Mouse (Mus musculus): ENCODE measurements around the gene Exosc8.
"Not testable (repeated sequence)": the region's sequence is repeated elsewhere in the genome, so short reads cannot be mapped to it uniquely, and the experiment has no call there.

The Exosc8 gene

DNA sequence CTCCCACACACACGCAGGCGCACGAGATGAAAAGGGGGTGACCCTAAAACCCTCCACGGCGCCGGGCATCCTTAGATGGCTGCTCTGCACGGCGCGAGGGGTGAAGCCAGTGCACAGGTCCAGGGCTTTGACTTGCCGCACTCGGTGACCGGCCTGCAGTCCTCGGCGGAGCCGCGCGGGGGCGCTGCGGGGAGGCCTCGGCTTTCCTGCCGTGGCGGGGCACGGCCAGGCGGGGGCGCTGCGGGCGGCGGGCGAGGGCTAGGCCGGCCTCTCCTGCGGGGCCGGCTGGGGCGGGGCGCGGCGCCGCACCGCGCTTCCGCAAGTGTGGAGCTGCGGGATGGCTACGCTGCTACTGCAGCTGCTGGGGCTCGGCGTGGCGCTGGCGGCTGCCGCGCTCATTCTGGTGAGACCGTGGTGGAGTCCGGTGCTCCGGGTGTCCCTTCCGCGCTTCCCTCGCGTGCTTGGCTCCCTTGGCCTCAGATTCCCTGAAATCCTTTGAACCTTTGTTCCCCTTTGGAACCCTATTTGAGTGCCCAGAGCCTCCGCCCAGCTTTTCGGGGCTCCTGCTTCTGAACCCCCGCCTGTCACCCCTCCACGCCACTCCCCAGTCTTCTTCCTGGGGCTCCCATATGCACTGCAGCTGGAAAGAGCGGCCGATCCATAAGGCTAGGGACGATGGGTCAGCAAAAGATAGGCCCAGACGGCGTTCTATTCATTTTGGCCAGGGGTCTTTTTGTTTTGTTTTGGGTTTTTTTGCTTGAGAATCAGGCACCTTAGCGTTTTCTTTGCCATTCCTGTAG, at the start of gene Exosc8, which contains the start of gene Alg5:
Gene Exosc8, minus strand, starts transcription at position 147 of the 800 bp plus-strand sequence.
Gene Alg5, plus strand, starts transcription at position 293 of the 800 bp plus-strand sequence.
- DNase-seq (ENCODE audit: extremely low read depth, low read depth) = peak; percentile 42

DNA sequence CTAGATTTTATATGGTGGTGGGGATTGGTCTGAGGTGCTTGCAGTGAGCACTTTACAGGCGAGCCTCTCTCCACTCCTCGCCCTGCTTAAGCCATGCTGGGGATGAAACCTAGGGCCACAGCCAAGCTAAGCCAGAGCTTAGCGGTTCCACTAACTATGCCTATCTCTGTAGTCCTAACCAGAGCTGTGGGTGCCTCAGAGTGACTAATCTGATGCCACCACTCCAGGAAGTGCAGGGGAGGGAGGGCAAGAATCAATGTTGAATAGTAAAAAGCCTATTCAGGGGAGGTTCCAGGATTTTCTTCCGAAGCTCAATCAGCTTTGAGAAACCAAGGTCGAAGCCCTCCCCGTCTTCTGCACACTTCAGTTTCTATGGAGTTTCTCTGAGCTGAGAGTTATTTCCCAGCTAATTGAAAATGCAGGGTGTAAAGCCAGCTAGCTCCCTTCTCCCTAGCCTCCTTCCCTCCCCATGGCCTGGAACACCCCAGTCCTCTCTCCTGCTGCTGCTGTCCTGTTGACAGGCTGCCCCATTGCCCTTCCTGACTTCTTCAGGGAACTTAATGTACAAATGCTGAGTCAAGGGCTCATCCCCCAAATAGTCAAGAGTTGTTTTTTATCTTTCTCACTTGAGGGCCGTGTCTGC, 40.9 kb upstream of the Exosc8 start:
- no peak for DNase-seq (ENCODE audit: extremely low read depth, low read depth)

DNA sequence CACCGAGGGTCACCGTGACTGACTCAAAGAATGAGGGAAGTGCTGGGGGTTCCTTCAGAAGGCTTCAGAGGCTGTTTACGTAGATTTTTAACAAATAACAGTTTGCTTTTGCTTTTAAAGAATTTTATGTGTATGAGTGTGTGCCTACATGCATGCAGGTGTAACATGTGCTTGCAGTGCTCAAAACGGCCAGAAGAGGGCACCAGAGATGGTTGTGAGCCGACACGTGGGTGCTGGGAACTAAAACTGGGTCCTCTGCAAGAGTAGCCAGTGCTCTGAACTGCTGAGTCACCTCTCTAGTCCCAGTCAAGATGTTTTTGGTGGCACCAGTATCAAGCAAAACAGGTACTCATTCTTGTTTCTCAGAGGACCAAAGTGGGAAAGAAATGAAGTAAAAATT, 38.4 kb upstream of the Exosc8 start:
- DNase-seq (ENCODE audit: extremely low read depth, low read depth) = no peak

DNA sequence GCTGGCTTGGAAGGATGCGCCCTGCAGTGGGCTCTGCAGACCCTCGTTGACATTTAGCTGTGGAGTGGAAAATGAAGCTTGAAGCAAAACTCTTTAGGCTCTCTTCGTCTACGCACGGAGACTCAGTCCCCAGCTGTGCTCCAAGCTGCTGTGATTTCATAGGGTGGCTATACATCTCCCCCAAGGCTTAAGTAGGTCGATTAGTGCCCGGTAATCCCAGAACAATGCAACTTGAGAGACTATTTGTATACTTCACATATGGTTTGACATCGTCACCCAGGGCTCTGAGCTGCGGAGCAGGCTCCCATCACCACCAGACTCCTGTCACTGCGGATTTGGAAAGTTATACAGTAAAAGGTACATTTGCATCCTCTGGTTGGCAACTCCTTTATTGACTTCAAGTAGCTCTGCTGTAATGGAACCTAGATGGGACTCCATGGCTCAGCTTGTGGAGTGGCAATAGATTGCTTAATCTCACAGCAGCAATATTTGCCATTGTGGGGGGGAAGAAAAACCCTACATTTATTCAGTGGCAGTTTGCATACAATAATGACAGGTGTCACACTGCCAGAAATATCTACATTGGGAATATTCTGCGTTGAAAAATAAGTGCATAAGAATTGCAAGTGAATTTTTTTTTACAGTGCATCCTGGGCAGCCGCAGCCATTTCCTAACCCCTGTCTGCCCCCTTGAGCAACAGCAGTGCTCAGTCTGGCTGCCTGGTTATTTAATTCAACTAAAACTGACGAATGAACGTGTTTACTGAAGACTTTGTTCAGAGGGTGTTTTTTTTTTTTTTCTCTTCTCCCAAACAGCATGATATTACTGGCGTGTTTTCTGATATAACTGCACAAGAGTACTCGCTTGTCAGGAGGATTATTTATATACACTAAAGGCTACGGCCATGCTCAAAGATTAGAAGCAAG, 34.4 kb upstream of the Exosc8 start:
- no peak for DNase-seq (ENCODE audit: extremely low read depth, low read depth)

DNA sequence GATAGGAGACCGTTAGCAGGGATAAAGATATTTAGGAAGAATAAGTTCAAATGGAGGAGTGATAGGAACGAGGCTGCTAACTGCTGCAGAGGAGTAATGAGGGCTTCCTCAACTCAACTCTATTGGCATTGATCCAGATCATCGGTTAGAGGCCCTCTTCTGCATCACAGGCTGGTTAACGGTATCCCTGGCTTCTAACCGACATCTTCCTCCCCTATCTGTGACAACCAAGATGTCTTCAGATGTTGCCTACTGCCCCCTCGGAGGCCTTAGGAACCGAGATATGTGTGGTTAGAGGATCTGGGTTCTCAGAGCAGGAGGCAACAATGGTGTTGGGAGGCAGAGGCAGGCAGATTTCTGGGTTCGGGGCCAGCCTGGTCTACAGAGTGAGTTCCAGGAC, 33.4 kb upstream of the Exosc8 start:
- peak; percentile 41 for DNase-seq (ENCODE audit: extremely low read depth, low read depth)

GRCm38 (mm10) chr3:54766811-54767210, 31.6 kb upstream of the Exosc8 start:
- DNase-seq (ENCODE audit: extremely low read depth, low read depth) = no peak

GRCm38 (mm10) chr3:54766034-54766433, 30.8 kb upstream of the Exosc8 start:
- DNase-seq (ENCODE audit: extremely low read depth, low read depth) = no peak

DNA sequence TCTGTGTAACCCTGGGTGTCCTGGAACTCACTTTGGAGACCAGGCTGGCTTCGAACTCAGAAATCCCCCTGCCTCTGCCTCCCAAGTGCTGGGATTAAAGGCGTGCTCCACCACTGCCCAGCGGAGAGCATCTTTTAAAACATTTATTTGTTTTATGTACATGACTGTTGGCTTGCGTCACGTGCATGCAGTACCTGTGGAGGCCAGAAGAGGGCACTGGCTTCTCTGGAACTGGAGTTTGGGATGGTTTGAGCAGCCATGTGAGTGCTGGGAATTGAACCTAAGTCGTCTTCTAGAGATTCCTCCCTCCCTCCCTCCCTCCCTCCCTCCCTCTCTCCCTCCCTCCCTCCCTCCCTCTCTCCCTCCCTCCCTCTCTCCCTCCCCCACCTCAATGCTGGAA, 30.3 kb upstream of the Exosc8 start:
- not testable (repeated sequence) for DNase-seq (ENCODE audit: extremely low read depth, low read depth)

DNA sequence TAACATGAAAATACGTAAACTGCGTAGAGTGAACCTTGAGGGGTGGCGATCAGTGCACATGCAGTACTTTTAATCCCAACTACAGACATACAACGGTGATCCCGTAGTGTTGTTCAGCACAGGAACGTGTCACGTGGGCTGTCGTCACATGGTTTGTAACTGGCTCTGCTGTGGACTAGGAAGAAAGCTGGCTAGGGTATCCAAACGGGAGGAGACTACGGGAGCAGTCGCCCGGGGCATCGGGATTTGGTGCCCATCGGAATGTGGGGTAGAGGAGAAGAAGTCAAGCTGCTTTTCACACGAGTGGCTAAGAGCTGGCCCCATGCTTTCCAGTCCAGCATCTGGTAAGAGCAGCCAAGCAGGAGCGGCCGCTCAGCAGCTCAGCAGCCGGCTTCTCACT, 29.2 kb upstream of the Exosc8 start:
- DNase-seq (ENCODE audit: extremely low read depth, low read depth) = no peak

GRCm38 (mm10) chr3:54761258-54761657, 26.1 kb upstream of the Exosc8 start:
- DNase-seq (ENCODE audit: extremely low read depth, low read depth) = no peak

- no peak for DNase-seq (ENCODE audit: extremely low read depth, low read depth)
These were observed 25.3 kb upstream of the Exosc8 start for GRCm38 (mm10) chr3:54760321-54761115.

DNA sequence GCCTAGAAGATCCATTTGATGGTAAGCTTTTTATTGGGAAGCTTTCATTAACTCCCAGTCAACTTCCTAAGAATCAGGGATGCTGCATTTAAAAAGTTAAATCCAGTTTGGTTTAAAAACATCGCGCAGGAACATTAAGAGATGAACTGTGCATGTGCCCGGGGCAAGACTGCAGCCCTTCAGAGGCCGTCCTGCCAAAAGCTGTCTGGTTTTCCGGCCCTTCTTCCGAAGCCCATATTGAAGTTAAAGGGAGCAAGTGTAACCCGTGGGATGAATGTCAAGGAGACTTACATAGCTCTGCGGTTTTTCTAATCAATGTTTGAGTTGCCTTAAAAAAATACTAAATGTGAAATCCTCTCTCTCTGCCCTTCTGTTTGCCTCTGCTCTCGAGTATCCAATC, 24.0 kb upstream of the Exosc8 start:
- no peak for DNase-seq (ENCODE audit: extremely low read depth, low read depth)

GRCm38 (mm10) chr3:54757446-54757845, 22.3 kb upstream of the Exosc8 start:
- DNase-seq (ENCODE audit: extremely low read depth, low read depth) = no peak

- DNase-seq (ENCODE audit: extremely low read depth, low read depth) = no peak
These were observed 20.9 kb upstream of the Exosc8 start for GRCm38 (mm10) chr3:54756058-54756457.

DNA sequence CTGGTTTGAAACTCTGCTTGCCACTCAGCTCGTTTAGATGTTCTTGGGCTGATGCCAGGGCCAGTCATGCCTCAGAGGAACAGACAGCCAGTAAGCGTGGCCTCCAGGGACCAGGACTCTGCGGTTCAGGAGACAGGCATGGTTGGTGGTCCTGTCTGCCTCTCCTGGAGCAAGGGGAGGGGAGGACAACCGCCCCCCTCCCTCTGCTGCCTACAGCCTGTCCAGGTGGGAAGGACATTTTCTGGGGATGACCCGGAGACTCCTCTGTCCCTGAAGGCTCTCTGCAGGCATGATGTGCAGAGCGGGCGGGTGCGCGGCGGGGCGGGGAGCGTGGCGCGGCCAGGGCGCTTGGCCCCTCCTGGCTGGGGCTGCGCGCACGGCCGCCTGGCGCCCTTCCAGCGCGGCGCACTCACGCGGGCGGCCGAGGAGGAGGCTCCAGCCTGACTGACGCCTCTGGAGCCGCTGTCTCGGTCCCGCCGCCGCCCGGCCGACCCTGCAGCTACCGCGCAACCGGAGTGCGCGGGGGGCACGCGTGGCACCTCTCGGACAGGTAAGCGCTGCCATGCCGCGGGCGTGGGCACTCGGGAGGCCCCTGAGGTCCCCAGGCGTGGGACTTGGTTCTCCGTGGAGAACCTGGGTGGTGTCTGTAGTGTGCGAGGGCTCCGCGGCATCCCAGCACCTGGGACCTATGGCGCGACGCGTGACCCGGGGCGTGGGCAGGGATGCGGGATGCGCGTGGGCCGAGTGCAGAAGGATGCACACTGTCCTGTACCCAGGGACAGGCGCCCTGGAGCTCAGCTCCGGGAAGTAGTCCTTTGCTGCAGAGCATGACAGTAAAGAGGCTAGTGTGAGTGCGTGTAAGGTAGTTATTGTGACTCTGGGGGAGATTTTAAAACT, 20.2 kb upstream of the Exosc8 start, which contains the start of gene Smad9:
Gene Smad9, plus strand, starts transcription at position 438 of the 897 bp plus-strand sequence.
- DNase-seq (ENCODE audit: extremely low read depth, low read depth) = no peak

DNA sequence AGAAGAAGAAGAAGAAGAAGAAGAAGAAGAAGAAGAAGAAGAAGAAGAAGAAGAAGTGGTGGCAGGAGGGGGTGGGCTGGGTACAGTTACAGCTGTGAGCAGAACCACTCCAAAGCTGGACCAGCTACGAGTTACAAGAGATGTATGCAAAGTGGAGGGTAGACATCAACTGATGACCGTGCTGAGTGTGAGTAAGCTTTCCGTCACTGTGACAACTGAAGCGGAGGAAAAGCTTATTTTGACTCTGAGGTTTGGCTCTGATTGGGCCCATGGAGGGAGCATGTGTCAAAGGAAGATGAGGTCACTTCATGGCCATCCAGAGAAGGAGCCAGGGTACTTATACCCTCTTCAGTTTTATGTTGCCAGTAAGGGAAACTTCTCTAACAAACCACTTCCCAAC, 18.2 kb upstream of the Exosc8 start:
- DNase-seq (ENCODE audit: extremely low read depth, low read depth) = no peak

- no peak for DNase-seq (ENCODE audit: extremely low read depth, low read depth)
These were observed 10.6 kb upstream of the Exosc8 start for GRCm38 (mm10) chr3:54745799-54746198.

DNA sequence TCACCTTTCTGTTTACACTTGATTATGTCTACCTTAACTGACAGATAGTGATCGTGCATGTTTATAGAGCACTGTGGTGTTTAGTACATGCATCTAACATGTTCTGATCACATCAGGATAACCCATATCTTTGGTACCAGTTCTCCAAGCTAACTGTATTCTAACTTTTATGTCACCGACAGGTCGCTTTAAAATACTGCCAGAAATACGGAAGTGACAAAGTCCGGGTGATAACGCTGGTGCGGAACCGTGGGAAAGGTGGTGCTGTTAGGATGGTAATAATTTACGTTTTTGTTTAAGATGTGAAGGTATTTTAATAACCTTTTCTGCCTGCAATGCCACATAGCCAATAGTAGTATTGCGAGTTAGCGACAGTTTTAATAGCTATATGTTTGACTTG, 6.8 kb upstream of the Exosc8 start:
- DNase-seq (ENCODE audit: extremely low read depth, low read depth) = no peak

GRCm38 (mm10) chr3:54737317-54737716, 2.1 kb upstream of the Exosc8 start:
- DNase-seq (ENCODE audit: extremely low read depth, low read depth) = no peak

Measured in MEL-GATA-1-ER (cell line).